Mouse (Mus musculus) liver, embryonic 13.5 days (tissue): Measurements from ENCODE around the gene Gm26992. TPM values are rescaled to one million over a fixed set of nuclear protein-coding genes. Genes with fewer than 3 reads are reported as not detected.

Experiments
- ATAC-seq: fragments of 200-750 bp; cut with Nextera tagmentation; 2 replicates; pipeline ENCODE4 v1.8.0; 2017; ENCODE audit warnings: low read depth, mild to moderate bottlenecking, moderate number of reproducible peaks, moderate library complexity
- DNase-seq: peaks from one replicate; pipeline ENCODE4 v3.0.0; 2022
- H3K27ac ChIP-seq: fragments of 300-500 bp; sonication (generic); 2 replicates; pipeline ENCODE4 v1.5.1; 2015; ENCODE audit warnings: moderate library complexity, mild to moderate bottlenecking, inconsistent platforms
- H3K27me3 ChIP-seq: fragments of 300-500 bp; sonication (generic); 2 replicates; pipeline ENCODE4 v1.6.1; 2015; ENCODE audit warnings: mild to moderate bottlenecking, inconsistent platforms
- H3K36me3 ChIP-seq: fragments of 300-500 bp; sonication (generic); 2 replicates; pipeline ENCODE4 v1.6.1; 2015; ENCODE audit warnings: mild to moderate bottlenecking, inconsistent platforms
- H3K4me1 ChIP-seq: fragments of 300-500 bp; sonication (generic); replicated peaks from 2 replicates; pipeline ENCODE4 v1.6.1; 2015; ENCODE audit warnings: inconsistent platforms
- H3K4me2 ChIP-seq: fragments of 300-500 bp; sonication (generic); 2 replicates; pipeline ENCODE4 v1.6.1; 2015; ENCODE audit warnings: inconsistent platforms, mild to moderate bottlenecking, moderate library complexity
- H3K4me3 ChIP-seq: fragments of 300-500 bp; sonication (generic); replicated peaks from 2 replicates; pipeline ENCODE4 v1.5.1; 2015; ENCODE audit warnings: mild to moderate bottlenecking, inconsistent platforms
- H3K9ac ChIP-seq: fragments of 300-500 bp; sonication (generic); 2 replicates; pipeline ENCODE4 v1.6.1; 2015; ENCODE audit warnings: mild to moderate bottlenecking, inconsistent platforms
- H3K9me3 ChIP-seq: fragments of 300-500 bp; sonication (generic); replicated peaks from 2 replicates; pipeline ENCODE4 v1.6.1; 2016; ENCODE audit warnings: inconsistent platforms
- whole genome bisulfite sequencing: fragments of 180-500 bp; shearing (Covaris S2); methylation state at CpG from one replicate; pipeline ENCODE4 v1.1.7; 2015; ENCODE audit not compliant: insufficient replicate concordance; 5-methylcytosine and 5-hydroxymethylcytosine counted together
- polyA plus RNA-seq: library from polyadenylated mRNA; unstranded; fragments of >200 nt; fragmentation: Nextera tagmentation; extraction: Ambion mirVana; gene quantifications from 2 replicates; pipeline ENCODE4 v1.2.1, GENCODE M21; 2015

The Gm26992 gene
- polyA plus RNA-seq, 1 experiment from 2014 or later, result not detected

GRCm38 (mm10) chrX:103518798-103519197 is 97.0 kb downstream of the Gm26992 start:
- DNase-seq, result no peak
- H3K27ac ChIP-seq, result no peak overlapping the region
- H3K4me1 ChIP-seq, result peaks cover 18% of the 10 kb centered on the region
- no peaks in the 10 kb centered on the region for H3K36me3 ChIP-seq
- no peak overlapping the region for H3K4me3 ChIP-seq
- no peaks in the 10 kb centered on the region for H3K27me3 ChIP-seq
- ATAC-seq, result peak; percentile 69
- whole genome bisulfite sequencing, result 55% methylated on average over 2 of the region's 2 CpGs
- H3K4me2 ChIP-seq, result no peak overlapping the region
- no peaks in the 10 kb centered on the region for H3K9me3 ChIP-seq
- no peak overlapping the region for H3K9ac ChIP-seq

GRCm38 (mm10) chrX:103519547-103519946 is 97.7 kb downstream of the Gm26992 start:
- H3K27me3 ChIP-seq, result no peaks in the 10 kb centered on the region
- H3K9me3 ChIP-seq, result no peaks in the 10 kb centered on the region
- no peak overlapping the region for H3K4me2 ChIP-seq
- no peak overlapping the region for H3K9ac ChIP-seq
- ATAC-seq (peak; percentile 58; the same call in 1 of the 2 replicates), DNase-seq (no peak)
- WGBS, result 45% methylated on average over 3 of the region's 3 CpGs
- no peaks in the 10 kb centered on the region for H3K36me3 ChIP-seq
- H3K4me1 ChIP-seq, result peaks cover 18% of the 10 kb centered on the region
- H3K4me3 ChIP-seq, result no peak overlapping the region
- H3K27ac ChIP-seq, result no peak overlapping the region

- ATAC-seq (no peak), DNase-seq (no peak)
- H3K27me3 ChIP-seq, result no peaks in the 10 kb centered on the region
- H3K27ac ChIP-seq, result no peak overlapping the region
- H3K36me3 ChIP-seq, result no peaks in the 10 kb centered on the region
- H3K4me3 ChIP-seq, result no peak overlapping the region
- H3K4me1 ChIP-seq, result peaks cover 18% of the 10 kb centered on the region
- H3K9me3 ChIP-seq, result no peaks in the 10 kb centered on the region
- 31% methylated on average over 4 of the region's 4 CpGs for WGBS
- no peak overlapping the region for H3K9ac ChIP-seq
- no peak overlapping the region for H3K4me2 ChIP-seq
Observed at GRCm38 (mm10) chrX:103521221-103521716, 99.5 kb downstream of the Gm26992 start.

- DNase-seq (no peak), ATAC-seq (peak; percentile 84)
- 0 out of 2 replicates have a peak, but pooled peaks cover 2% of the 10 kb centered on the region for H3K27me3 ChIP-seq
- no peak overlapping the region for H3K9ac ChIP-seq
- H3K4me3 ChIP-seq, result peak overlapping the region; percentile 27
- H3K27ac ChIP-seq, result no peak overlapping the region; the same call in 1 of the 2 replicates
- H3K9me3 ChIP-seq, result no peaks in the 10 kb centered on the region
- H3K4me2 ChIP-seq, result peak overlapping the region; percentile 54
- WGBS, result 0% methylated on average over 23 of the region's 23 CpGs
- H3K4me1 ChIP-seq, result no peaks in the 10 kb centered on the region; the same call in 1 of the 2 replicates
- no peaks in the 10 kb centered on the region for H3K36me3 ChIP-seq
Observed at GRCm38 (mm10) chrX:103529185-103529584, 107.4 kb downstream of the Gm26992 start.

Other genes starting within 250 kb of the Gm26992 start
- 0.10 TPM in 1 of 2 replicates, not detected in the other for gene Nap1l2, start 235.4 kb upstream of the Gm26992 start, polyA plus RNA-seq
- not detected in 2 replicates for gene Cdx4, start 100.6 kb upstream of the Gm26992 start, polyA plus RNA-seq
- 0.35 and 0.52 TPM in 2 replicates for gene Chic1, start 65.5 kb upstream of the Gm26992 start, polyA plus RNA-seq
- not detected in 2 replicates for gene Tsx, start 7.5 kb upstream of the Gm26992 start, polyA plus RNA-seq
- not detected in 2 replicates for gene Zcchc13, start 208.6 kb downstream of the Gm26992 start, polyA plus RNA-seq